Mouse (Mus musculus): ENCODE data around the gene Ppfia3.
A peak's percentile ranks its signal among the peaks of the same experiment; 100 is the strongest.
"Not testable (repeated sequence)": the region's sequence is repeated elsewhere in the genome, so short reads cannot be mapped to it uniquely, and the experiment has no call there.

The Ppfia3 gene

GRCm38 (mm10) chr7:45386077-45386476 lies 19.3 kb upstream of the Ppfia3 start:
- no peak for DNase-seq

GRCm38 (mm10) chr7:45376057-45376456 lies 9.2 kb upstream of the Ppfia3 start:
- no peak for DNase-seq

- no peak for DNase-seq
Measured at GRCm38 (mm10) chr7:45374620-45375019, 7.8 kb upstream of the Ppfia3 start.

- DNase-seq: no peak
Measured at GRCm38 (mm10) chr7:45372371-45372770, 5.6 kb upstream of the Ppfia3 start.

- peak; percentile 88 for DNase-seq
Measured at GRCm38 (mm10) chr7:45370475-45371311, 3.9 kb upstream of the Ppfia3 start, which contains the start of gene Lin7b. Gene Lin7b (minus strand): TSS chr7:45370583.

- no peak for DNase-seq
Measured at GRCm38 (mm10) chr7:45369836-45370474, 3.1 kb upstream of the Ppfia3 start.

- no peak for DNase-seq
Measured at GRCm38 (mm10) chr7:45369022-45369745, 2.4 kb upstream of the Ppfia3 start.

- no peak for DNase-seq
Measured at GRCm38 (mm10) chr7:45368178-45368577, 1.4 kb upstream of the Ppfia3 start.

- DNase-seq: peak; percentile 98
Measured at GRCm38 (mm10) chr7:45367020-45367880, 431 bp upstream of the Ppfia3 start.

- DNase-seq: peak; percentile 56
Measured at GRCm38 (mm10) chr7:45365742-45366651, 822 bp downstream of the Ppfia3 start.

- DNase-seq: no peak
Measured at GRCm38 (mm10) chr7:45363983-45364382, 2.8 kb downstream of the Ppfia3 start.

- DNase-seq: peak; percentile 35
Measured at GRCm38 (mm10) chr7:45362801-45363200, 4.0 kb downstream of the Ppfia3 start.

GRCm38 (mm10) chr7:45361243-45361804 lies 5.5 kb downstream of the Ppfia3 start:
- peak; percentile 71 for DNase-seq

GRCm38 (mm10) chr7:45360404-45361125 lies 6.3 kb downstream of the Ppfia3 start:
- no peak for DNase-seq

GRCm38 (mm10) chr7:45359081-45359480 lies 7.7 kb downstream of the Ppfia3 start:
- DNase-seq: not testable (repeated sequence)

- no peak for DNase-seq
Measured at GRCm38 (mm10) chr7:45356087-45356486, 10.7 kb downstream of the Ppfia3 start.

GRCm38 (mm10) chr7:45355318-45356020 lies 11.3 kb downstream of the Ppfia3 start:
- no peak for DNase-seq

GRCm38 (mm10) chr7:45353041-45353440 lies 13.8 kb downstream of the Ppfia3 start:
- DNase-seq: no peak

GRCm38 (mm10) chr7:45346905-45347304 lies 19.9 kb downstream of the Ppfia3 start:
- no peak for DNase-seq

GRCm38 (mm10) chr7:45343543-45343942 lies 23.3 kb downstream of the Ppfia3 start:
- no peak for DNase-seq

Measured in kidney, adult 18-20 months (tissue).